Mouse (Mus musculus) embryonic stem cell, embryonic (primary cell): ENCODE results near the gene Fgf10.

ENCODE experiments used
- CTCF ChIA-PET, 4 experiments: fragments of 300-600 bp in 2 of 4; fragments of 350-600 bp in 2 of 4; sonication (Branson Sonifier 250); formaldehyde crosslinking; loops; one replicate each; lab custom pipeline; 2022; ENCODE audit warnings: inconsistent platforms in 2 of 4; lab: Charles Lee
- POLR2A ChIA-PET, 4 experiments: fragments of 300-600 bp in 2 of 4; fragments of 350-600 bp in 2 of 4; sonication (Branson Sonifier 250); formaldehyde crosslinking; loops; one replicate each; lab custom pipeline; 2022; ENCODE audit warnings: antibody characterized with exemption in 4 of 4, inconsistent platforms in 1 of 4; lab: Charles Lee

The Fgf10 gene

DNA sequence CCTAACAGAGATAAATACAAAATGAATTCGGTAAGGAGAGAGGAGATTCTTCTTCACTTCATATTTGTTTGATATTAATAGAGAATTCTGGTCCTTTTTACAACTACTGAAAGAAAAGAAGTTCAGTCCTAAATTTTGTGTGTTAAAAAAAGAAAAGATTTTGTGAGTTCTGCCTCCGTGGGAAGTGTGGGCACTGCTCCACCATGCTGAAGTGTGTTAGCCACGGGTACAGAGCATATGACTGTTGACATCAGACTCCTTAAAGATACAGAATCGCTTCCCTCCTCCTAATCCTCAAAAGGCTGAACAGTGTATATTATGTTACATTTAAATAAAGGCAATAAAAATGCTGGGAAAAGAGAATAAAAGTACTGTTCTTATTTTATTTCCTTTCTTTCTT, 122.2 kb downstream of the Fgf10 start:
- ChIA-PET CTCF (no interaction called here), POLR2A (interaction anchor here in 1 of 4 experiments (0.6 kb wide), 1 partner anchor 561 kb away, joined by 3 read pairs; no protein-coding TSS in a partner anchor)

DNA sequence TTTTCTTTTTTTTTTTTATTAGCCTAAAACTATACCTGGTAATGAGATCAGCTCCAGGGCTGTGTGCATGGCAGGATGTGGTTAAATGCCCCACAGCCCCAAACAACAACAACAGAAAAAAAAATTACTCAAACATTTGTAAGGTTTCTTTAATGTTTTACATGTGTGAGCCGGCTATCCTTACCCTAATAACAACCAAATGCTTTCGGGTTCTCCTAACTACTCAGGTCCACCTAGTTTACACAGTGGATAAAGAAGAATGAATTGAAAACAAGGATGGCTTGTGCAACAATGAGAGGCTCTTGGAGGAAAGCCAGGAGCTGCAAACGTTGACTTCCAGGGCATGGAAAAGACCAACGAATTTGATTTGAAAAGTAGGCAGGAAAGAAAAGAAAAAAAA, 122.6 kb downstream of the Fgf10 start:
- POLR2A ChIA-PET = no interaction called here
- CTCF ChIA-PET = interaction anchor here in 1 of 4 experiments (0.6 kb wide), 1 partner anchor 115 kb away, joined by 3 read pairs; no protein-coding TSS in a partner anchor

DNA sequence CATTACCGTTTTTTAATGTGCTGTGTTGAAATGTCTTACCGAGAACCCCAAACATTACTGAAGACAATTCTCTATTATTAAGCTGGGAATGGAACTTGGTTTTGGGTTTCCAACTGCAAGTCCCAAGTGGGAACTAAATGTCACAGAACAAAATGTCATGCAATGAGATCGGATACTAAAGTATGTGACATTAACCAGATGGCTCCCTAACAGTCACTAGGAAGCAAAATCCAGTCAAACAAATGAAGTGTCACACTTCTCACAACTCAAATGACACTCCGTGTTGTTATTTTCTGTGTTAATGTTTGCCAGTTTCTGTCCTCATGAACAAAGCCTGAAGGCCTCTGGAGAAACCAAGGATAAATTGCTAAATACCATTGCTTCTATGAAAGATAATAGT, 130.6 kb downstream of the Fgf10 start:
- POLR2A ChIA-PET = no interaction called here

DNA sequence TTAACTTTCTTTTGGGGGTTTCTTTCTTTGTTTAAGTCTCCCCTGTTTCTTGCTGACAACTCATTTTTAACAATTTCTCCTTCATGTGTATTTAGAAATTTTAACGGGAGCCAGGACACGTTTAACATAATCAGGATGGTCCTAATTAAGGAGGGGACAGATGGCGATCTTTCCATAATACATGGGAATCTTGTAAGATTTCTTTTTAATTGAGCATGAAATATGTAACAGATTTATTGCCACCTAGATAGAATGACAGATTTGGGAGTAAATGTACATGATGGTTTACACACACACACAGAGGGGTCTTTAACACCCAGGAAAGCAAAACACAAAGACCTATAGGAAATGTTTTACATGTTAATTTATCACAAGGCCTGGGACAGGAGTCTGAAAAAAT, 137.1 kb downstream of the Fgf10 start:
- POLR2A ChIA-PET = no interaction called here
- CTCF ChIA-PET = no interaction called here

More for the DNA sequence above, 130.6 kb downstream of the Fgf10 start:
- CTCF ChIA-PET = no interaction called here

DNA sequence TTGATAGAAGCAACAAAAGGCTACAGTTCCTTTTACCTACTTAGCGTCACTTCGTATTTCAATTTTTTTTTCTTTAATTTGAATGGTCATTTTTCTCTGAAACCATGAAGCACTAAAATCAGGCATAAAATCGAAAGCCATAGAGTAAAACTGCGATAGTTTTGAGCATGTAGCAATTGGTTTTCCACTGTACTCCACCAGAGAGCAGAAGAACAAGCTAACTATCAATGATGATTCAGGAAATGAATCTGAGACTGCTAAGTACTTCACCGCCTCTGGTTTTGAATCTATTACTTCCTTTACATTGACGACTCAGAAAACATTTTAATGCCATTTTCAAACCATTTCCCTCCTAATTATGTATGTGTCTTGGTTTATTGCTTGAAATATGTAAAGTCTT, 150.2 kb downstream of the Fgf10 start:
- POLR2A ChIA-PET = no interaction called here
- CTCF ChIA-PET = no interaction called here

DNA sequence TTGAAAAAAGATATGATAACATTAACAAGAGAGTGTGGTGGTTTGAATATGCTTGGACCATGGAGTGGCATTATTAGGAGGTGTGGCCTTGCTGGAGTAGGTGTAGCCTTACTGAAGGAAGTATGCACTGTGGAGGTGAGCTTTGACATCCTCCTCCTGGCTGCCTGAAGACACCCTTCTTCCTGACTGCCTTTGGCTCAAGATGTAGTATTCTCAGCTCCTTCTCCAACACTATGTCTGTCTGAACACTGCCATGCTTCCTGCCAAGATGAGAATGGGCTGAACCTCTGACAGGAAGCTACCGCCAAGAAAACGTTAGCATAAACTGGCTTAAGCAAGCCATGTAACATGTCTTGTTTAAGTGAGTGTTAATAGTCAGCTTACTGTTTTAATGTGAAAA, 153.5 kb downstream of the Fgf10 start:
- CTCF ChIA-PET = no interaction called here
- POLR2A ChIA-PET = no interaction called here

DNA sequence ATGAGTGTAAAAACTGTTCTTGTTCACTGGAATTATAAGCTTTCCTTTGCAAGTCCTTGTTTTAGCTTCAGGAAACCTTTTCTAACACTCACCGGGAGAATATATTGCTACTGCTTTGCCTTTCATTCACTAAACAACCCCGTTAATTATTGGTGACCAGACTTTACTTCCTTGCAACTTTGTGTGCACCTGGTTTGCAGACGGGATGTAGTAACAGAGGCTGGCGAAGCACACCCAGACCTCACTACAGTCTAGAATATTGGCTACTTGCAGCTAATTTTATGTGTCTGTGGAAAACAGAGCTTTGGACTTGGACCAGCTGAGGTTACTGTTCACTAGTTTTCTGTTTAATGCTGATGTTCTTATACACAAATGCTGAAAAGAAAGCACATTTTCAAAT, 155.5 kb downstream of the Fgf10 start:
- POLR2A ChIA-PET = no interaction called here
- CTCF ChIA-PET = no interaction called here

DNA sequence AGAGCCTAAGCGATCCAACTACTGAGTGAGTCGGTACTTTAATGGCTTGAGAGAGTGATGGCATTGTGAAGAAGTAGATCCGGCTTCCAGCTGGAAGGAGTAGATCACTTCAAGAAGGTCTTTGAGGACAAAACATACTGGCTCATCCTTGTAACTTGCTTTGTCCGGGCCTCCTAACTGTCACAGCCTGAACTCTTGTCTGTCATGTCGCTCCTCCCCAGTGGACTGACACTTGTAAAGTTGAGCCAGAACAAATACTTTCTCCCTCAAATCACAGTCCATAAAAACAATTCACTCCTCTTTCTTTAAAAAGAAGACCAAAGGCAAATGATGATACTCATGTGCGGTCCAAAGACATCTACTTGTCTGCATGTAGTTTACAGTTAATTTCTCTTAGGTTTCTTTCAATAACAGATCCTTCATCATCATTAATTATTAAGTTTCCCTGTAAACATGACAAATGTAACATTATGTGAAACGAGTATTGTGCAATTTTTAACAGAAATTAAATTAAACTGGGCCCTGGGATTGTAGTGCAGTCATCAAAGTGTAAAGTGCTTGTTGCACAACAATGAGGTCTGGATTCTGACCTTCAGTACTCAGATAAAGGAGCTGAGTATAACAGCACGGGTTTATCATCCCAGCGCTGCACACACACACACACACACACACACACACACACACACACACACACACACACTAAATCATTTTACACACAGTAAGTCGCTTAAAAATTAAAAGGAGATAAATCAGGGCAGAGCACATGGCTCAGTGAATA, 159.2 kb downstream of the Fgf10 start:
- POLR2A ChIA-PET = no interaction called here
- CTCF ChIA-PET = no interaction called here

DNA sequence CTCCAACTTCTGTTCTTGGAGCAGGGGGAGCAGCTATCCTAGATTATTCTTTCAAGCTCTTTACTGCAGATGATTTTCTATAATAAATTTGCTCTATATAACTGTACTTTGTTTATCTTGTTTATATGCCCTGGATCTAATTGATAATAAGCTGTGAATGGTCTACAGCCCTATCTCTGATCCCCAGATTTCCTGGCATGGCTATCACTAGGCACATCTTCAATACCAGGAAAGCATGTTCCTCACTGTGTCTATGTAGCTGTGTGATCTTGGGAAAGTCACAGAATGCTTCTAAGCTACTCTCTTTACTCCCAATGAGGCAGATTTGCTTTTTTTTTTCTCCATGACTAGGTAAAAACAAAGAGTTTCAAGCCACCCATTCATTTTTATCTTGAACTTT, 164.4 kb downstream of the Fgf10 start:
- CTCF ChIA-PET = no interaction called here

DNA sequence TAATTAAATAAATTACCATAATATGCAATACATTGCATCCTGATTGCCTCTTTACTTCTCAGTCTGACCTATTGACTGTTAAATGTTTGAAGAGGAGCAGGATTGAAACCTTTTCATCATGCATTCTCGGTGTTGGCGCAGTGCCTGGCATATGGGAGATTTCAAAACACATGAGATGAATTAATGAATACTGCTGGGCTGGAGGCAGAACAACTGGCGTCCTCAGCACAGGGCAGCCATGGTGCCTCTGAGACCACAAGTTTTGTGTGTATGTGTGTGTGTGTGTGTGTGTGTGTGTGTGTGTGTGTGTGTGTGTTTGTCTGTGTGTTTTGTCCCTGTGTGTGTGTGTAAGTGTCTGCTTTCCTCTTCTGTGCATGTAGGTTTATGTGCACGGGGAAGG, 165.5 kb downstream of the Fgf10 start:
- ChIA-PET POLR2A (no interaction called here), CTCF (no interaction called here)

More for the DNA sequence above, 164.4 kb downstream of the Fgf10 start:
- POLR2A ChIA-PET = interaction anchor here in 1 of 4 experiments (0.7 kb wide), 1 partner anchor 279 kb away, joined by 5 read pairs; no protein-coding TSS in a partner anchor
